Mouse (Mus musculus): ENCODE data around the gene Kif17. TPM values are rescaled to one million over a fixed set of nuclear protein-coding genes. Genes with fewer than 3 reads are reported as not detected.

Kif17 gene
- 6.7 and 7.3 TPM in 2 replicates for polyA plus RNA-seq (2021; fragmentation: Nextera tagmentation)
- long read RNA-seq, experiment 1, partial matches to known transcripts = 3 of 17 reads
- long read RNA-seq, experiment 1, other reads (novel, unspliced or antisense) = 14 of 17 reads
- long read RNA-seq, experiment 2, partial matches to known transcripts = 11 of 76 reads
- long read RNA-seq, experiment 2, other reads (novel, unspliced or antisense) = 60 of 76 reads

DNA sequence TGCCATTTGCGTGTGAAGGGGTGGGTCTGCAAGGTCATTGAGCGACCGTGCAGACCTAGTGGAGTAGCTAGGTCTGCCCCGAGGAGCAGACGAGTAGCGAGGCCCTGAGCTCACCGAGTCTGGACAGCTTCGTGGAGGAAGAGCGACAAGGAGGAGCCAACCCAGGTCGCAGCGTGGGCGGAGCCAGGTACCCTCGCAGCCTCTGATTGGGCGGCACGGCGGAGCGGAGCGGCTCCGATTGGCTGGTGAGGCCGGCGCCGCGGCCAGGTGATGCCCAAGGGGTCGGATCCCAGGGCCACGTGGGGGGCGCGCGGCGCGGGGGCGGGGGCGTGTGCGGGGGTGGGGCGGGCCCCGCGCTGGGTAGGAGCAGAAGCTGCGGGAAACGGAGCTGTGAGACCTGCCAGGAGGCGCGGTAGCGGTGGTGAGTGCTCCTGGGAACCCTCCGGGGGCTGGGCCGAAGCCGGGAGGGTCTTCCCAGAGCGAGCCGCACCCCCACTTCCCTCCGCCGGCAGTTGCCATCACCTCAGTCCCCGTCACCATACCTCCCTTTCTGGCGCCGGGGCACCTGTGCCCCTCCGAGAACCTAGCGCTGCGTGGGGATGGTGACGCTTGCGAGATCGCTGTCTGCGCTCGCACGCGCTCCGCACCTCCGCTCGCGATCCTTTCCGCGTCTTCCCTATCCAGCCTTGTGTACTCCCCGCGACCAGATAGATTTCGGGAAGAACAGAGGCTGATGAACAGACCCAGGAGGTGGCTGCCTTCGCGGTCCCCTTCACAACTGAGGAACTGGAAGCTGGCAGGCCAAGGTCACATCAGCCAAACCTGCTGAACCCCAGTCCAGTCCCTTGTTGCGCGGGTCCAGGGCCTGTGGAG, at the start of gene Kif17, which contains the start of gene Sh2d5:
Kif17 (plus strand) TSS at position 348 of the 873 bp plus-strand sequence.
Sh2d5 (plus strand) TSS at position 316 of the 873 bp plus-strand sequence.

DNA sequence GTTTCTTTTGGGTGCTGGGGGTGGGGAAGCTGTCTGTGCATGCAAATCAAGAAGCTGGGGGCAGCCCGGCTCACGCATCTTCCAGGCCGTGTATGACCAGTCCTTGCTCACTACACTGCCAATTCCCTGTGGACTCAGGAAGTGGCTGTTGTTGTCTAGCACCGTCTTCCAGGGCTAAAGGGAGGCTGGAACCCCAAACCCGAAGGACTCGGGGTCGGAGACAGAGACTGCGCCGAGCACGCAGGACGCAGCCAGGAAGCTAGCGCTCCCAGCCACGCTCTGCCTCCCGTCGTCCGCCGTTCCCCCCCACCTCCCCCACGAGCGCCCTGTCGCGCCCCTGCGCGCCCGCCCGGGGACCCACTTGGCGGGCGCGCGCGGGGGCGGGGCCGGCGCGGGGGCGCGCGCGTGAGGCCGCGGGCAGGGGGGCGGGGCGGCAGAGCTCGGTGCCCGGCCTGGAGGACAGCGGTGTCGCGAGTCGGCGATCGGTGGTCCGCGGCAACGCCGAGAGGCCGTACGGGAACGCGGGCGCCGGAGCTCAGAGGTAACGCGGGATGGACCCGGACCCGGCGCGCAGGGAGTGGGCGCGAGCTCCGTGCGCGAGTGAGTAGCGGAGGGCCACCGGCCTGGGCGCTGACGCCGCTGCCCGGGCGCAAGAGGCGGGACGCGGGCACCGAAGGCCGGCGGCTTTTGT, 33.9 kb upstream of the Kif17 start, which contains the start of gene Hp1bp3:
Hp1bp3 (plus strand) TSS at position 97 of the 691 bp plus-strand sequence.

DNA sequence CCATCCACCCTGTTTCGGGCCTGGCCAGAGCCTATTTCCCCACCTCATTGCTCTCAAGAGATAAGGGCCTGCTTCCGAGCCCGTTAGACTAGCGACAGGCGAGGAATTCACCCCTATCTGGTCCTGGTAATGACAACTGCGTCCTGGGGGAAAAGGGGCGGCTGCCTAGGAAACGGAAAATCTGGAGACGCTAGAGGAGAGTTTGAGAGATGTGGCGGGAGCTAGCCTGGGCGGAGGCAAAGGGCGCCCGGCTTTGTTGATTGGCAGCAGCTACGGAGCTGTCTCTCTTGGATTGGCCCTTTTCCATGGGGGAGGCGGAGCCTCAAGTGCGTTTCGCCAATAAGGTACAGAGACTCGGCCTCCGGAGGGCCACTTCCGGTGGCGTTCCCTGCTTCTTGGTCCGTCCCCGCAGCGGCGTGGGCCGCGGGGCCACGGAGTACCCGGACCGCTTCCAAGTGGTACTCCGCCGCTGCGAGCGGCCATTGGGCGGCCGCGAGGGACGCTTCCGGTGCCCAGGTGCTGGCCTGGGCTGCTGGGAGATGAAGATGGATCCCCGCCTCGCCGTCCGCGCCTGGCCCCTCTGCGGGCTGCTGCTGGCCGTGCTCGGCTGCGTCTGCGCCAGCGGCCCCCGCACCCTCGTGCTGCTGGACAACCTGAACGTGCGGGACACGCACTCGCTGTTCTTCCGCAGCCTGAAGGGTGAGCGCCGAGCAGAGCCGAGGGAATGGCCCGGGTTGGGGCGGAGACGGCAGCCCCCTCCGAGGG, 54.3 kb downstream of the Kif17 start, which contains the start of gene Ddost:
Ddost (plus strand) TSS at position 391 of the 765 bp plus-strand sequence.

DNA sequence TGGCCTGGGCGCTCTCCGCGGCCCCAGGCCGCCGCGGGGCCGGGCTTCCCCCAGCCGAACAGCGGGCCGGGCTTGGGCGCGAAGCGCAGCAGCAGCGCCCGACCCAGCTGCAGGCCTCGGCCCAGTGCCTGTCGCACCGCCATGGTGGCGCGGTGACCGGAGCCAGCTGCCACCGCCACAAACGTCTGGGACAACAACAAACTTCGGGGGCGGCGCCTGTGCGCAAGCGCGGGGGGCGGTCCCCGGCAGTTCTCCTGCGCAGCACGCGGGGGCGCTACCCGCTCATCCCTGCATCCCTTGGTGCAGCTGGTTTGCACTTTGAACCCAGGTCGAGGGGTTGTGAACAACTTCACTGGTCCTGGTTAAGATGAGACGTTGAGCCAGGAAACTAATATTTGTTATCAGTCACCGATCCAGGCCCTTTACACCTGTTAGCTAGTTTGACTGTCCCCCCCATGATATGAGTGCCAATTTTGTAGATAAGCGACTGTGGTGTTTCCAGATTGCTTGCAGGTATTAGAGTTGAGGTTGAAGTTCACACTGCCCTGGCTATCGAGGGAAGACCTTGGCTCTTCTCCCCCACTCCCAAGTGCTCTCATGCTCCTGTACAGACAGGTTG, 76.0 kb downstream of the Kif17 start, which contains the start of gene Pink1:
Pink1 (minus strand) TSS at position 231 of the 619 bp plus-strand sequence.

Small RNAs within 50 kb of the gene (microRNA-seq; reads per million reads assigned to microRNA genes)
- gene Gm27646 (not detected), gene Mir7019 (30.1 reads per million, percentile 46 among the genes with 10 or more reads in this experiment)

Other genes starting within 250 kb of the Kif17 start
- 258 and 263 TPM in 2 replicates for gene Hp1bp3, start 34.1 kb upstream of the Kif17 start, polyA plus RNA-seq (2021; fragmentation: Nextera tagmentation)
- 17.9 and 19.7 TPM in 2 replicates for gene Sh2d5, start within 50 bp of the Kif17 start, polyA plus RNA-seq (2021; fragmentation: Nextera tagmentation)
- gene Ddost, start 54.3 kb downstream of the Kif17 start, polyA plus RNA-seq (2021; fragmentation: Nextera tagmentation) = 180 and 182 TPM in 2 replicates
- gene Pink1, start 75.9 kb downstream of the Kif17 start, polyA plus RNA-seq (2021; fragmentation: Nextera tagmentation) = 222 and 265 TPM in 2 replicates
- 2.2 and 2.3 TPM in 2 replicates for gene Cda, start 117.6 kb downstream of the Kif17 start, polyA plus RNA-seq (2021; fragmentation: Nextera tagmentation)
- gene Fam43b, start 146.1 kb downstream of the Kif17 start, polyA plus RNA-seq (2021; fragmentation: Nextera tagmentation) = 13.3 and 16.9 TPM in 2 replicates
- 27.6 and 28.1 TPM in 2 replicates for gene Mul1, start 184.2 kb downstream of the Kif17 start, polyA plus RNA-seq (2021; fragmentation: Nextera tagmentation)
- gene Camk2n1, start 203.9 kb downstream of the Kif17 start, polyA plus RNA-seq (2021; fragmentation: Nextera tagmentation) = 34.4 and 49.0 TPM in 2 replicates

Data from layer of hippocampus, adult 6 months (tissue).